Comparison of ENCODE assay signal across 13 mouse cellular contexts in genomic region chr9:120069779-120070178, GRCm38 (mm10). TPM values are rescaled to one million over a fixed set of nuclear protein-coding genes. Genes with fewer than 3 reads are reported as not detected.
A peak's percentile ranks its signal among the peaks of the same experiment; 100 is the strongest.
DNase-seq lines count a peak whose midpoint lies in the region; ATAC-seq lines count a peak whose summit lies in the region.
"Had no signal": no experiment of that assay in that cellular context is flagged by ENCODE, and none has a peak within 500 bp of the region (broad histone marks: within the 10 kb centered on the region; RNA-seq: fewer than 3 reads in every experiment).

Gene Cx3cr1, minus strand, starts transcription at chr9:120069879.

- H3K4me2 ChIP-seq in embryonic facial prominence, embryonic 14.5 days (ENCODE audit: low read depth, low read length), result no peak within 1 kb of the TSS

- no peaks in the 10 kb centered on the region for H3K27me3 ChIP-seq in embryonic facial prominence, embryonic 14.5 days (replicated peaks; ENCODE audit: control insufficient read depth, insufficient read depth, low read length)
- no peaks in the 10 kb centered on the region; the same call in 1 of the 2 replicates for H3K27me3 ChIP-seq in embryonic facial prominence, embryonic 10.5 days (replicated peaks; ENCODE audit: low read depth, poor library complexity, severe bottlenecking)

- intact Hi-C loops in left cerebral cortex, postnatal 4 days (cut with DNase I), result no loop called here

- ATAC-seq in embryonic facial prominence, embryonic 14.5 days (ENCODE audit: low read depth), result no peak
- no peak for ATAC-seq in megakaryocyte progenitor cell, adult 5-6 weeks (replicated peaks; ENCODE audit: poor library complexity)
- no peak for ATAC-seq in erythroblast, adult 5-6 weeks (replicated peaks; ENCODE audit: low FRiP score, poor library complexity, severe bottlenecking)

- H3K9ac ChIP-seq in embryonic facial prominence, embryonic 14.5 days (ENCODE audit: low read depth, low read length), result 0 out of 2 replicates have a peak within 1 kb of the TSS, but pooled peaks have one; percentile 30

- no peak for DNase-seq in embryonic facial prominence, embryonic 14.5 days (ENCODE audit: low spot score)
- DNase-seq in embryonic facial prominence, embryonic 10.5 days (ENCODE audit: low spot score), result no peak
- DNase-seq in left cerebral cortex, adult 18-20 months (ENCODE audit: low spot score in 2 of 2), result no peak
- DNase-seq in left cerebral cortex, postnatal 4 days, result no peak
- DNase-seq in layer of hippocampus, postnatal 10 days (ENCODE audit: low spot score in 2 of 2), result no peak
- DNase-seq in thymus, postnatal 25 days, result no peak
- DNase-seq: cerebellum, adult 9-11 months; gastrocnemius, postnatal 36 days; heart, postnatal 14 days; kidney, adult 8-10 months; liver had no signal

- no peak within 1 kb of the TSS for H3K4me3 ChIP-seq in embryonic facial prominence, embryonic 14.5 days (ENCODE audit: low read depth, low read length)
- no peak within 1 kb of the TSS for H3K4me3 ChIP-seq in embryonic facial prominence, embryonic 10.5 days

- H3K9me3 ChIP-seq in embryonic facial prominence, embryonic 14.5 days (ENCODE audit: control insufficient read depth, low read length), result no peaks in the 10 kb centered on the region
- H3K9me3 ChIP-seq in embryonic facial prominence, embryonic 10.5 days, result no peaks in the 10 kb centered on the region

- H3K36me3 ChIP-seq in embryonic facial prominence, embryonic 14.5 days (ENCODE audit: control insufficient read depth, insufficient read depth, low read length), result no peaks in the 10 kb centered on the region
- no peaks in the 10 kb centered on the region for H3K36me3 ChIP-seq in embryonic facial prominence, embryonic 10.5 days (replicated peaks)

- no peaks in the 10 kb centered on the region for H3K4me1 ChIP-seq in embryonic facial prominence, embryonic 14.5 days (ENCODE audit: control insufficient read depth, insufficient read depth, low read length)
- no peaks in the 10 kb centered on the region for H3K4me1 ChIP-seq in embryonic facial prominence, embryonic 10.5 days

- no peak within 1 kb of the TSS for H3K27ac ChIP-seq in embryonic facial prominence, embryonic 14.5 days (replicated peaks; ENCODE audit: low read depth, low read length)
- no peak within 1 kb of the TSS for H3K27ac ChIP-seq in embryonic facial prominence, embryonic 10.5 days (replicated peaks)

- 74% methylated on average over 11 of the region's 11 CpGs for WGBS in embryonic facial prominence, embryonic 14.5 days
- WGBS in embryonic facial prominence, embryonic 10.5 days, result 80% methylated on average over 11 of the region's 11 CpGs

RNA-seq across cellular contexts. Expression of gene Cx3cr1, which starts in this region (rescaled TPM):
- 9.8 and 11.3 TPM in 2 replicates for polyA plus RNA-seq in embryonic facial prominence, embryonic 14.5 days (2014; fragmentation: Nextera tagmentation; extraction: Ambion mirVana)
- polyA plus RNA-seq in embryonic facial prominence, embryonic 10.5 days (2016; fragmentation: Nextera tagmentation; extraction: Ambion mirVana), result 5.3 and 6.1 TPM in 2 replicates
- total RNA-seq in left cerebral cortex, adult 18-20 months (2021), result 10 to 100 TPM; 26.6 to 28.4 TPM
- total RNA-seq in left cerebral cortex, postnatal 4 days (2021), result 10 to 100 TPM in 1 of 2 experiments, 1 to 10 TPM in 1; 9.7 to 11.2 TPM
- total RNA-seq in layer of hippocampus, postnatal 10 days (2021), result 10 to 100 TPM; 28.3 to 31.6 TPM
- 10.6 and 11.9 TPM in 2 replicates for total RNA-seq in megakaryocyte progenitor cell, adult 5-6 weeks (2015)
- total RNA-seq in megakaryocyte progenitor cell, adult 5-6 weeks (2017), result 10.8 and 13.9 TPM in 2 replicates
- total RNA-seq in erythroblast, adult 5-6 weeks (2015; ENCODE audit: low replicate concordance), result 6.7 and 7.3 TPM in 2 replicates
- 8.8 and 13.7 TPM in 2 replicates for total RNA-seq in erythroblast, adult 5-6 weeks (2017; ENCODE audit: low replicate concordance)
